12 mouse cellular contexts compared by ENCODE assay signal in the genomic region with DNA sequence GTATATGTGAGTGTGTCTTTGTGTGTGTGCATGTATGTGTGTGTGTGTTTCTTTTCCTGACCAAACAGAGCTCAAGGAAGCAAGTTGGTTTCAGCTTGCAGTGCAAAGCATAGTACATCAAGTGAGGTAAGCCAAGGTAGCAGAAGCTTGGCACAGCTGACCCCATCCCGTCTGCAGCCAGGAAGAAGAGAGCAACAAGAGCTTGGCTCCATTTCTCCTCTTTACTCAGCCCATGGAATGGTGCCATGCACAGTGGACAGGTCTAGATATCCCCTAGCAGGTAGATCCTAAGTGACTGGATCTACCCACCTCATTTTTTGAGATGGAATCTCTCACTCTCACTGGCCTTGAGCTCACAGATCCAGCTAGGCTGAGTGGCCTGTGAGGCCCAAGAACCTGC. TPM values are rescaled to one million over a fixed set of nuclear protein-coding genes. Genes with fewer than 3 reads are reported as not detected.
DNase-seq lines count a peak whose midpoint lies in the region.
"Had no signal": no experiment of that assay in that cellular context is flagged by ENCODE, and none has a peak within 500 bp of the region (broad histone marks: within the 10 kb centered on the region; RNA-seq: fewer than 3 reads in every experiment).

No protein-coding gene starts in this region.

- peak; percentile 80 for DNase-seq in brain, adult 2 months (ENCODE audit: low read depth, low spot score)
- peak; percentile 47 for DNase-seq in cerebellum, adult 11-12 months
- peak; percentile 55 for DNase-seq in cerebellum, adult 9-10 months
- peak; percentile 55 to 74 for DNase-seq in cerebellum, postnatal 25 days
- DNase-seq in lung, adult 18-20 months, result no peak
- DNase-seq in kidney, postnatal 14 days, result no peak
- DNase-seq in left cerebral cortex, postnatal 36 days (ENCODE audit: low spot score in 2 of 2), result no peak
- DNase-seq: adrenal gland, postnatal 14 days; forebrain, postnatal 0 days; gastrocnemius, postnatal 14 days; heart, postnatal 4 days; kidney, adult 11 months had no signal

- intact Hi-C loops in left cerebral cortex, postnatal 36 days (cut with DNase I), result no loop called here

RNA-seq across cellular contexts. Expression of gene Slc44a1, which starts 40.8 kb away (rescaled TPM):
- total RNA-seq in left cerebral cortex, postnatal 36 days (2021), result 10 to 100 TPM; 67.4 to 86.4 TPM

Comparison
In these comparisons a context has a peak if more than half of its experiments do, and no peak if none do; other contexts are left out.
1. DNase-seq: peak in brain, adult 2 months (single experiment), cerebellum, adult 11-12 months (single experiment), cerebellum, adult 9-10 months (single experiment) and cerebellum, postnatal 25 days (2 of 2); none in lung, adult 18-20 months (0 of 2), kidney, postnatal 14 days (single experiment) and left cerebral cortex, postnatal 36 days (0 of 2).